Mouse (Mus musculus): ENCODE results near the gene Hsd17b2.

DNA sequence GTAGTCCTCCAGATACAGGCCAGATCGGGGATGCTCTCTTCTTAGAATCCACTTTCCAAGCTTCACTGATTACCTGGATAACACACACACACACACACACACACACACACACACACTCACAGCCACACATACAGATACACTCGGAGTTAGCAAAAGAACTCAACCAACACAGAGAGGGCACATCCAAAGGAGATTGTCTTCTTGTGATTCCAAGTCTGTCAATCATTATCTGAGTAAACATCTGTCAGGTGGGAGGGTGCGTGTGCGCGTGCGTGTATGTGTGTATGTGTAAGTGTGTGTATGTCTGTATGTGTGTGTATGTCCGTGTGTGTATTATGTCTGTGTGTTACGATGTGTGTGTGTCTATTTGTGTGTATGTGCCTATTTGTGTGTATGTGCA lies 458 bp upstream of the Hsd17b2 start:
- TF ChIP-seq GATA1 (IDR thresholded peaks at IDR 0.05; ENCODE audit: low read length) (no peak), TAL1 (IDR thresholded peaks at IDR 0.05; ENCODE audit: low read length) (no peak)

Data from erythroblast, embryonic 14.5 days (primary cell).